Mouse (Mus musculus): Measurements from ENCODE around the gene Cadps2. TPM values are rescaled to one million over a fixed set of nuclear protein-coding genes. Genes with fewer than 3 reads are reported as not detected.

Cadps2 gene
- total and polyA plus RNA-seq, 3 experiments, result not detected

- H3K4me2 ChIP-seq (ENCODE audit: insufficient read depth, low read depth, poor library complexity, severe bottlenecking), result no peak overlapping the region
- H3K4me3 ChIP-seq (replicated peaks in 1 of 3; ENCODE audit: low read depth in 2 of 3, low read length in 2 of 3, poor library complexity in 1 of 3), result no peak overlapping the region
- no peaks in the 10 kb centered on the region for H3K79me2 ChIP-seq (replicated peaks; ENCODE audit: control insufficient read depth, extremely low read depth, insufficient read depth, poor library complexity, severe bottlenecking)
- no peak overlapping the region for H3K27ac ChIP-seq (ENCODE audit: insufficient read depth, low read depth)
- TF ChIP-seq E2F4 (IDR thresholded peaks at IDR 0.05; ENCODE audit: insufficient replicate concordance, low read depth, low read length) (no peak), UBTF (IDR thresholded peaks at IDR 0.05; ENCODE audit: low read depth, low read length) (no peak), SMC3 (IDR thresholded peaks at IDR 0.05; ENCODE audit: low read depth, low read length) (no peak), CHD1 (IDR thresholded peaks at IDR 0.05; ENCODE audit: low read depth, low read length) (no peak), USF2 (conservative IDR thresholded peaks at IDR 0.05; ENCODE audit: low read depth, low read length) (no peak), CTCF (conservative IDR thresholded peaks at IDR 0.05 in 1 of 2, IDR thresholded peaks at IDR 0.05 in 1 of 2; ENCODE audit: low read depth in 2 of 2, low read length in 2 of 2) (no peak), RAD21 (IDR thresholded peaks at IDR 0.05; ENCODE audit: low read depth, low read length) (no peak), EP300 (IDR thresholded peaks at IDR 0.05; ENCODE audit: low read length) (no peak), BHLHE40 (IDR thresholded peaks at IDR 0.05; ENCODE audit: low read depth, low read length) (no peak), MEF2A (IDR thresholded peaks at IDR 0.05; ENCODE audit: borderline replicate concordance, low read depth, low read length) (no peak), NRF1 (IDR thresholded peaks at IDR 0.05; ENCODE audit: low read depth, low read length) (no peak), MXI1 (IDR thresholded peaks at IDR 0.05; ENCODE audit: low read depth, low read length) (no peak), MYC (IDR thresholded peaks at IDR 0.05; ENCODE audit: low read depth, low read length) (no peak), USF1 (IDR thresholded peaks at IDR 0.05; ENCODE audit: low read depth, low read length) (no peak), SIN3A (IDR thresholded peaks at IDR 0.05; ENCODE audit: low read length) (no peak), MAFK (IDR thresholded peaks at IDR 0.05; ENCODE audit: insufficient replicate concordance, low read length) (no peak), IRF4 (IDR thresholded peaks at IDR 0.05; ENCODE audit: low read depth, low read length) (no peak), POLR2AphosphoS2 (IDR thresholded peaks at IDR 0.05; ENCODE audit: low read depth, low read length) (no peak)
- H3K27me3 ChIP-seq (replicated peaks), result no peaks in the 10 kb centered on the region
- H3K9ac ChIP-seq (ENCODE audit: insufficient read depth, low read depth), result no peak overlapping the region
- no peaks in the 10 kb centered on the region for H3K36me3 ChIP-seq (replicated peaks in 1 of 2; ENCODE audit: control insufficient read depth in 1 of 2, insufficient read depth in 1 of 2, low read length in 1 of 2)
- dilution Hi-C loops (cut with MboI; ENCODE audit: extremely low pct_ligation_motif_present, extremely low pct_unique_long_range_greater_than_20kb, low sequenced_read_pairs), result no loop called here
- H3K4me1 ChIP-seq (ENCODE audit: control insufficient read depth in 1 of 2, insufficient read depth in 2 of 2), result no peaks in the 10 kb centered on the region
- in situ Hi-C loops (cut with MboI; ENCODE audit: low pct_ligation_motif_present, low pct_unique_long_range_greater_than_20kb, low sequenced_read_pairs), result no loop called here
- H3K9me3 ChIP-seq (replicated peaks; ENCODE audit: low read length), result no peaks in the 10 kb centered on the region
- DNase-seq (ENCODE audit: extremely low read depth), result no peak
Measured at GRCm38 (mm10) chr6:23777641-23778040, 61.6 kb downstream of the Cadps2 start.

GRCm38 (mm10) chr6:23762204-23762603 lies 77.0 kb downstream of the Cadps2 start:
- Histone ChIP-seq H3K27me3 (replicated peaks) (no peaks in the 10 kb centered on the region), H3K36me3 (replicated peaks in 1 of 2; ENCODE audit: control insufficient read depth in 1 of 2, insufficient read depth in 1 of 2, low read length in 1 of 2) (no peaks in the 10 kb centered on the region), H3K4me2 (ENCODE audit: insufficient read depth, low read depth, poor library complexity, severe bottlenecking) (no peak overlapping the region), H3K9ac (ENCODE audit: insufficient read depth, low read depth) (no peak overlapping the region), H3K4me3 (replicated peaks in 1 of 3; ENCODE audit: low read depth in 2 of 3, low read length in 2 of 3, poor library complexity in 1 of 3) (no peak overlapping the region), H3K4me1 (ENCODE audit: control insufficient read depth in 1 of 2, insufficient read depth in 2 of 2) (no peaks in the 10 kb centered on the region), H3K27ac (ENCODE audit: insufficient read depth, low read depth) (no peak overlapping the region), H3K79me2 (replicated peaks; ENCODE audit: control insufficient read depth, extremely low read depth, insufficient read depth, poor library complexity, severe bottlenecking) (no peaks in the 10 kb centered on the region), H3K9me3 (replicated peaks; ENCODE audit: low read length) (no peaks in the 10 kb centered on the region)
- dilution Hi-C loops (cut with MboI; ENCODE audit: extremely low pct_ligation_motif_present, extremely low pct_unique_long_range_greater_than_20kb, low sequenced_read_pairs), result no loop called here
- TF ChIP-seq MAX (IDR thresholded peaks at IDR 0.05; ENCODE audit: low read length) (no peak), EP300 (IDR thresholded peaks at IDR 0.05; ENCODE audit: low read length) (no peak), CHD1 (IDR thresholded peaks at IDR 0.05; ENCODE audit: low read depth, low read length) (no peak), BHLHE40 (IDR thresholded peaks at IDR 0.05; ENCODE audit: low read depth, low read length) (no peak), MEF2A (IDR thresholded peaks at IDR 0.05; ENCODE audit: borderline replicate concordance, low read depth, low read length) (no peak), MXI1 (IDR thresholded peaks at IDR 0.05; ENCODE audit: low read depth, low read length) (no peak), PAX5 (IDR thresholded peaks at IDR 0.05; ENCODE audit: low read length) (no peak), HCFC1 (IDR thresholded peaks at IDR 0.05; ENCODE audit: low read depth, low read length) (no peak), TBP (conservative IDR thresholded peaks at IDR 0.05; ENCODE audit: low read depth, low read length) (no peak), UBTF (IDR thresholded peaks at IDR 0.05; ENCODE audit: low read depth, low read length) (no peak), MYC (IDR thresholded peaks at IDR 0.05; ENCODE audit: low read depth, low read length) (no peak), POLR2AphosphoS2 (IDR thresholded peaks at IDR 0.05; ENCODE audit: low read depth, low read length) (no peak), MAZ (IDR thresholded peaks at IDR 0.05; ENCODE audit: low read depth, low read length) (no peak), USF2 (conservative IDR thresholded peaks at IDR 0.05; ENCODE audit: low read depth, low read length) (no peak), IRF4 (IDR thresholded peaks at IDR 0.05; ENCODE audit: low read depth, low read length) (no peak), E2F4 (IDR thresholded peaks at IDR 0.05; ENCODE audit: insufficient replicate concordance, low read depth, low read length) (no peak), ZC3H11A (IDR thresholded peaks at IDR 0.05; ENCODE audit: low read depth, low read length) (no peak)
- in situ Hi-C loops (cut with MboI; ENCODE audit: low pct_ligation_motif_present, low pct_unique_long_range_greater_than_20kb, low sequenced_read_pairs), result no loop called here
- DNase-seq (ENCODE audit: extremely low read depth), result no peak

All from CH12.LX (cell line).